Mouse (Mus musculus) forebrain, embryonic 14.5 days (tissue): Measurements from ENCODE around the gene Hectd4. TPM values are rescaled to one million over a fixed set of nuclear protein-coding genes. Genes with fewer than 3 reads are reported as not detected.
"Not testable (repeated sequence)": the region's sequence is repeated elsewhere in the genome, so short reads cannot be mapped to it uniquely, and the experiment has no call there.

Experiments
- ATAC-seq: fragments of 200-750 bp; cut with Nextera tagmentation; 2 replicates; pipeline ENCODE4 v1.8.0; 2017; ENCODE audit warnings: mild to moderate bottlenecking, moderate library complexity
- DNase-seq: peaks from one replicate; pipeline ENCODE4 v3.0.0-alpha.2; 2015; ENCODE audit warnings: low spot score
- H3K27ac ChIP-seq: fragments of 300-500 bp; sonication (generic); 2 replicates; pipeline ENCODE4 v1.5.1; 2014; ENCODE audit warnings: low read depth, mild to moderate bottlenecking, control low read depth, low read length, moderate library complexity
- H3K27me3 ChIP-seq: fragments of 300-500 bp; sonication (generic); replicated peaks from 2 replicates; pipeline ENCODE4 v1.6.1; 2014; ENCODE audit warnings: low read length, control low read depth, mixed read lengths; ENCODE audit not compliant: control insufficient read depth, insufficient read depth
- H3K36me3 ChIP-seq: fragments of 300-500 bp; sonication (generic); 2 replicates; pipeline ENCODE4 v1.6.1; 2014; ENCODE audit warnings: low read length, control low read depth; ENCODE audit not compliant: control insufficient read depth, insufficient read depth
- H3K4me1 ChIP-seq: fragments of 300-500 bp; sonication (generic); 2 replicates; pipeline ENCODE4 v1.6.1; 2014; ENCODE audit warnings: antibody characterized with exemption, low read length, control low read depth; ENCODE audit not compliant: control insufficient read depth, insufficient read depth
- H3K4me2 ChIP-seq: fragments of 300-500 bp; sonication (generic); 2 replicates; pipeline ENCODE4 v1.6.1; 2014; ENCODE audit warnings: mild to moderate bottlenecking, control low read depth, low read length
- H3K4me3 ChIP-seq: fragments of 300-500 bp; sonication (generic); 2 replicates; pipeline ENCODE4 v1.5.1; 2014; ENCODE audit warnings: low read depth, low read length, control low read depth
- H3K9ac ChIP-seq: fragments of 300-500 bp; sonication (generic); 2 replicates; pipeline ENCODE4 v1.6.1; 2014; ENCODE audit warnings: mild to moderate bottlenecking, low read length, control low read depth, moderate library complexity
- H3K9me3 ChIP-seq: fragments of 300-500 bp; sonication (generic); replicated peaks from 2 replicates; pipeline ENCODE4 v1.6.1; 2016; ENCODE audit warnings: low read length, control low read depth, mixed read lengths; ENCODE audit not compliant: control insufficient read depth
- WGBS: fragments of 180-500 bp; shearing (Covaris S2); extraction: QIAGEN DNeasy Blood & Tissue Kit; methylation state at CpG from one replicate; pipeline ENCODE4 v1.1.7; 2014; 5-methylcytosine and 5-hydroxymethylcytosine counted together
- polyA plus RNA-seq: library from polyadenylated mRNA; unstranded; fragments of >200 nt; fragmentation: Nextera tagmentation; extraction: Ambion mirVana; gene quantifications from 2 replicates; pipeline ENCODE4 v1.2.1, GENCODE M21; 2014

Hectd4 gene
- polyA plus RNA-seq, 1 experiment from 2014 or later, result 15.8 TPM

GRCm38 (mm10) chr5:121359229-121359628 lies 139.2 kb downstream of the Hectd4 start:
- H3K4me1 ChIP-seq, result no peaks in the 10 kb centered on the region
- H3K4me2 ChIP-seq, result no peak overlapping the region
- DNase-seq (no peak), ATAC-seq (no peak)
- no peak overlapping the region for H3K9ac ChIP-seq
- no peaks in the 10 kb centered on the region for H3K27me3 ChIP-seq
- H3K27ac ChIP-seq, result no peak overlapping the region
- WGBS, result 83% methylated on average over 9 of the region's 9 CpGs
- no peak overlapping the region for H3K4me3 ChIP-seq
- H3K9me3 ChIP-seq, result no peaks in the 10 kb centered on the region
- H3K36me3 ChIP-seq, result peaks cover 97% of the 10 kb centered on the region

- 93% methylated on average over 5 of the region's 5 CpGs for WGBS
- Histone ChIP-seq H3K4me1 (no peaks in the 10 kb centered on the region), H3K4me3 (no peak overlapping the region), H3K9me3 (no peaks in the 10 kb centered on the region), H3K27me3 (no peaks in the 10 kb centered on the region), H3K36me3 (peaks cover 98% of the 10 kb centered on the region), H3K27ac (no peak overlapping the region), H3K4me2 (no peak overlapping the region), H3K9ac (no peak overlapping the region)
- DNase-seq (no peak), ATAC-seq (no peak)
These were observed 141.7 kb downstream of the Hectd4 start for GRCm38 (mm10) chr5:121361696-121362095.

GRCm38 (mm10) chr5:121363441-121363840 lies 143.4 kb downstream of the Hectd4 start:
- WGBS, result 93% methylated on average over 7 of the region's 7 CpGs
- Histone ChIP-seq H3K9me3 (no peaks in the 10 kb centered on the region), H3K9ac (no peak overlapping the region), H3K4me2 (no peak overlapping the region), H3K27ac (no peak overlapping the region), H3K27me3 (no peaks in the 10 kb centered on the region), H3K4me1 (no peaks in the 10 kb centered on the region), H3K36me3 (peaks cover 98% of the 10 kb centered on the region), H3K4me3 (no peak overlapping the region)
- DNase-seq (no peak), ATAC-seq (no peak)

- Histone ChIP-seq H3K27me3 (no peaks in the 10 kb centered on the region), H3K4me1 (no peaks in the 10 kb centered on the region), H3K9ac (no peak overlapping the region), H3K27ac (no peak overlapping the region), H3K4me2 (no peak overlapping the region), H3K36me3 (peaks cover 83% of the 10 kb centered on the region), H3K4me3 (no peak overlapping the region), H3K9me3 (no peaks in the 10 kb centered on the region)
- DNase-seq, result peak; percentile 30
- no peak for ATAC-seq
- WGBS, result 78% methylated on average over 16 of the region's 16 CpGs
These were observed 146.6 kb downstream of the Hectd4 start for GRCm38 (mm10) chr5:121366449-121367225.

- ATAC-seq (no peak), DNase-seq (no peak)
- H3K4me2 ChIP-seq, result no peak overlapping the region
- H3K9me3 ChIP-seq, result no peaks in the 10 kb centered on the region
- H3K4me3 ChIP-seq, result no peak overlapping the region
- 96% methylated on average over 4 of the region's 4 CpGs for whole genome bisulfite sequencing
- H3K4me1 ChIP-seq, result no peaks in the 10 kb centered on the region
- H3K27me3 ChIP-seq, result no peaks in the 10 kb centered on the region
- no peak overlapping the region for H3K9ac ChIP-seq
- H3K27ac ChIP-seq, result no peak overlapping the region
- peaks cover 83% of the 10 kb centered on the region for H3K36me3 ChIP-seq
These were observed 147.2 kb downstream of the Hectd4 start for GRCm38 (mm10) chr5:121367255-121367654.

GRCm38 (mm10) chr5:121371712-121372111 lies 151.7 kb downstream of the Hectd4 start:
- H3K4me2 ChIP-seq, result no peak overlapping the region
- no peak for ATAC-seq
- DNase-seq, result no peak

GRCm38 (mm10) chr5:121374790-121375189 lies 154.8 kb downstream of the Hectd4 start:
- Histone ChIP-seq H3K4me3 (no peak overlapping the region), H3K9ac (no peak overlapping the region), H3K27ac (no peak overlapping the region), H3K36me3 (peaks cover 77% of the 10 kb centered on the region), H3K27me3 (no peaks in the 10 kb centered on the region), H3K4me1 (no peaks in the 10 kb centered on the region), H3K4me2 (no peak overlapping the region), H3K9me3 (no peaks in the 10 kb centered on the region)
- ATAC-seq, result no peak
- WGBS, result 94% methylated on average over 3 of the region's 3 CpGs
- no peak for DNase-seq

More at GRCm38 (mm10) chr5:121371712-121372111, 151.7 kb downstream of the Hectd4 start:
- no peaks in the 10 kb centered on the region for H3K4me1 ChIP-seq
- no peak overlapping the region for H3K9ac ChIP-seq
- no peaks in the 10 kb centered on the region for H3K27me3 ChIP-seq
- no peak overlapping the region for H3K27ac ChIP-seq
- 91% methylated on average over 6 of the region's 6 CpGs for WGBS
- H3K9me3 ChIP-seq, result no peaks in the 10 kb centered on the region
- H3K4me3 ChIP-seq, result no peak overlapping the region
- peaks cover 79% of the 10 kb centered on the region for H3K36me3 ChIP-seq

GRCm38 (mm10) chr5:121376972-121377371 lies 157.0 kb downstream of the Hectd4 start:
- WGBS, result 78% methylated on average over 5 of the region's 5 CpGs
- not testable (repeated sequence) for H3K4me3 ChIP-seq, ATAC-seq, H3K9me3 ChIP-seq, H3K4me2 ChIP-seq, H3K9ac ChIP-seq, H3K27ac ChIP-seq, H3K4me1 ChIP-seq, H3K27me3 ChIP-seq
- H3K36me3 ChIP-seq, result peaks cover 92% of the 10 kb centered on the region
- peak; percentile 52 for DNase-seq

- 93% methylated on average over 13 of the region's 13 CpGs for WGBS
- no peak overlapping the region for H3K4me2 ChIP-seq
- DNase-seq (no peak), ATAC-seq (no peak)
- peaks cover 3% of the 10 kb centered on the region; the same call in 1 of the 2 replicates for H3K4me1 ChIP-seq
- no peak overlapping the region for H3K27ac ChIP-seq
- no peak overlapping the region for H3K9ac ChIP-seq
- peaks cover 83% of the 10 kb centered on the region for H3K36me3 ChIP-seq
- H3K27me3 ChIP-seq, result no peaks in the 10 kb centered on the region
- no peak overlapping the region for H3K4me3 ChIP-seq
- no peaks in the 10 kb centered on the region for H3K9me3 ChIP-seq
These were observed 158.7 kb downstream of the Hectd4 start for GRCm38 (mm10) chr5:121378678-121379256.
